Mouse (Mus musculus): ENCODE measurements around the gene Fasl. TPM values are rescaled to one million over a fixed set of nuclear protein-coding genes. Genes with fewer than 3 reads are reported as not detected.

Gene Fasl
- polyA plus RNA-seq (2017; shearing (Covaris generic)), result 16.6 TPM

GRCm38 (mm10) chr1:161788339-161788738 lies at the start of gene Fasl:
Fasl (minus strand) TSS chr1:161788495.

Other genes with a start within 250 kb of the Fasl start
- gene Suco, start 88.2 kb upstream of the Fasl start, polyA plus RNA-seq (2017; shearing (Covaris generic)), result 46.1 TPM
- 44.7 TPM for gene Pigc, start 180.7 kb upstream of the Fasl start, polyA plus RNA-seq (2017; shearing (Covaris generic))
- gene 4930558K02Rik, start 191.1 kb upstream of the Fasl start, polyA plus RNA-seq (2017; shearing (Covaris generic)), result 0.73 TPM